Comparison of ENCODE assay signal across 24 mouse cellular contexts in the genomic region with DNA sequence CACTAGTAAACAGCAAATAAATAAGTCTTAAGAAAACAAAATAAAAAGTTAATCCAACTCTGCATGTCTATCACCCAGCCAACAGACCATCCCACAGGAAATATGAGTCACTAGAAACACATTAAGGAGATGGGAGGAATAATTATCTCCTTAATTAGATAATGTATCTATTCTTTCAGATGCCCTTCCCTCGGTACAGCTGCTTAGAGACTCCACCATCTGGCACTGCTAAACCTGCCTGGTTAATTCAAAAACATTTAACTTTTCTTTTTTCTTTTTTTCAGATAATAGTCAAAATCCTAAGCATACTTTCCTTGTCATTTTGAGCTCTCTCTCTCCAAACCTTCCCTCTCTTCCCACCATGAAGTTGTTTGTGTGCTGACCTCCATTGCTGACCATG. TPM values are rescaled to one million over a fixed set of nuclear protein-coding genes. Genes with fewer than 3 reads are reported as not detected.
DNase-seq lines count a peak whose midpoint lies in the region; TF ChIP-seq lines count a peak whose summit lies in the region.
"Had no signal": no experiment of that assay in that cellular context is flagged by ENCODE, and none has a peak within 500 bp of the region (broad histone marks: within the 10 kb centered on the region; RNA-seq: fewer than 3 reads in every experiment).

No protein-coding gene starts in this region.

- peaks cover 0 to 7% of the 10 kb centered on the region in 2 experiments; a peak in 2 of 4 replicates for H3K36me3 ChIP-seq in MEL (ENCODE audit: control insufficient read depth in 1 of 2, insufficient read depth in 2 of 2, low read length in 2 of 2)
- H3K36me3 ChIP-seq: embryonic facial prominence, embryonic 12.5 days; embryonic facial prominence, embryonic 15.5 days; heart, embryonic 12.5 days; heart, embryonic 15.5 days; hindbrain, embryonic 10.5 days; hindbrain, embryonic 13.5 days had no signal

- no peak overlapping the region for H3K9ac ChIP-seq in MEL (ENCODE audit: control insufficient read depth, low read depth, low read length, poor library complexity, severe bottlenecking)
- H3K9ac ChIP-seq: embryonic facial prominence, embryonic 12.5 days; embryonic facial prominence, embryonic 15.5 days; forebrain, postnatal 0 days; heart, embryonic 12.5 days; heart, embryonic 15.5 days; hindbrain, embryonic 13.5 days had no signal

- no peak overlapping the region for H3K4me3 ChIP-seq in MEL (ENCODE audit: control insufficient read depth in 1 of 2, insufficient read depth in 1 of 2, low read depth in 2 of 2, low read length in 2 of 2)
- no peak overlapping the region for H3K4me3 ChIP-seq in layer of hippocampus, adult 2 months
- H3K4me3 ChIP-seq: embryonic facial prominence, embryonic 12.5 days; embryonic facial prominence, embryonic 15.5 days; gastrocnemius, adult 2 months; heart, embryonic 12.5 days; heart, embryonic 15.5 days; hindbrain, embryonic 10.5 days; hindbrain, embryonic 13.5 days had no signal

- no peaks in the 10 kb centered on the region for H3K27me3 ChIP-seq in MEL (ENCODE audit: control insufficient read depth in 1 of 2, insufficient read depth in 2 of 2, low read length in 2 of 2)
- H3K27me3 ChIP-seq: embryonic facial prominence, embryonic 12.5 days; embryonic facial prominence, embryonic 15.5 days; heart, embryonic 12.5 days; heart, embryonic 15.5 days; hindbrain, embryonic 13.5 days had no signal

- TF ChIP-seq RAD21 in MEL (IDR thresholded peaks at IDR 0.05; ENCODE audit: low read depth, low read length) = no peak

- TF ChIP-seq POLR2A in MEL (IDR thresholded peaks at IDR 0.05; ENCODE audit: control insufficient read depth in 1 of 2, insufficient read depth in 1 of 2, low read depth in 1 of 2, low read length in 2 of 2, poor library complexity in 1 of 2) = no peak

- H3K4me1 ChIP-seq in MEL (ENCODE audit: control insufficient read depth in 1 of 2, insufficient read depth in 2 of 2, low read length in 2 of 2) = peaks cover 2 to 5% of the 10 kb centered on the region in 2 experiments; a peak in 3 of 4 replicates
- H3K4me1 ChIP-seq: embryonic facial prominence, embryonic 12.5 days; embryonic facial prominence, embryonic 15.5 days; heart, embryonic 12.5 days; heart, embryonic 15.5 days; hindbrain, embryonic 10.5 days; hindbrain, embryonic 13.5 days had no signal

- DNase-seq in layer of hippocampus, adult 11-12 months (ENCODE audit: low spot score) = peak; percentile 23
- DNase-seq in layer of hippocampus, postnatal 10 days (ENCODE audit: low spot score in 2 of 2) = no peak
- DNase-seq in MEL (ENCODE audit: low read depth, low spot score) = no peak
- peak; percentile 44 to 50 for DNase-seq in layer of hippocampus, adult 2 months (ENCODE audit: low spot score in 2 of 2)
- no peak for DNase-seq in adrenal gland, postnatal 36 days
- no peak for DNase-seq in adrenal gland, adult (ENCODE audit: inconsistent age in 2 of 2, low spot score in 1 of 2)
- DNase-seq: adrenal gland, adult 8-10 months; adrenal gland, postnatal 25 days; cerebellum, adult 11 months; cerebellum, adult 2 months; cerebellum, adult 9-11 months; cerebellum, postnatal 25 days; forebrain, postnatal 0 days; gastrocnemius, adult 2 months; gastrocnemius, postnatal 14 days; heart, adult 11 months; heart, postnatal 10 days; heart, postnatal 36 days had no signal

- H3K9me3 ChIP-seq in MEL (replicated peaks; ENCODE audit: insufficient read depth, low read length) = no peaks in the 10 kb centered on the region
- H3K9me3 ChIP-seq: embryonic facial prominence, embryonic 12.5 days; embryonic facial prominence, embryonic 15.5 days; heart, embryonic 15.5 days had no signal

- no peak overlapping the region for H3K27ac ChIP-seq in MEL (ENCODE audit: control insufficient read depth, low read depth, low read length)
- peak overlapping the region; percentile 65 for H3K27ac ChIP-seq in layer of hippocampus, adult 2 months
- H3K27ac ChIP-seq: embryonic facial prominence, embryonic 12.5 days; embryonic facial prominence, embryonic 15.5 days; gastrocnemius, adult 2 months; heart, embryonic 15.5 days; hindbrain, embryonic 10.5 days; hindbrain, embryonic 13.5 days had no signal

- no peaks in the 10 kb centered on the region for H3K79me2 ChIP-seq in MEL (ENCODE audit: control insufficient read depth, insufficient read depth, low read length, poor library complexity)

- TF ChIP-seq CTCF in MEL (IDR thresholded peaks at IDR 0.05 in 2 of 3, conservative IDR thresholded peaks at IDR 0.05 in 1 of 3; ENCODE audit: control insufficient read depth in 1 of 3, insufficient read depth in 1 of 3, low read depth in 2 of 3, low read length in 3 of 3, poor library complexity in 1 of 3, severe bottlenecking in 1 of 3) = no peak
- no peak for TF ChIP-seq CTCF in layer of hippocampus, adult 2 months (conservative IDR thresholded peaks at IDR 0.05)

- peak; percentile 33 to 37; a peak in 2 of 4 replicates for TF ChIP-seq EP300 in MEL (IDR thresholded peaks at IDR 0.05; ENCODE audit: low read depth in 1 of 2, low read length in 2 of 2)

TF ChIP-seq in MEL, 35 proteins besides CTCF, POLR2A, EP300 and RAD21:
- no peak for TF ChIP-seq ELF1 (IDR thresholded peaks at IDR 0.05; ENCODE audit: low read depth, low read length)
- 0 out of 2 replicates have a peak, but pooled peaks have one; percentile 27 for TF ChIP-seq TCF12 (IDR thresholded peaks at IDR 0.05; ENCODE audit: low read depth, low read length)

RNA-seq across cellular contexts. Expression of gene Tspan13, which starts 23.6 kb away (rescaled TPM):
- 100 to 1,000 TPM; 297 to 309 TPM for total RNA-seq in layer of hippocampus, postnatal 10 days (2021)
- total RNA-seq in MEL (2012; rRNA removed) = 23.0 and 23.7 TPM in 2 replicates
- polyA plus RNA-seq in MEL (2012; ENCODE audit: insufficient read depth in 1 of 2, insufficient read length in 2 of 2, low read depth in 1 of 2, low replicate concordance in 2 of 2, missing spikeins in 1 of 2) = 10 to 100 TPM in 1 of 2 experiments, not detected in 1; 37.5 TPM
- total RNA-seq in layer of hippocampus, adult 2 months (2021) = 100 to 1,000 TPM; 261 to 264 TPM
- total RNA-seq in adrenal gland, postnatal 36 days (2021) = 10 to 100 TPM in 1 of 2 experiments, 1 to 10 TPM in 1; 9.2 to 10.0 TPM

Comparison
In these comparisons a context has a peak if more than half of its experiments do, and no peak if none do; other contexts are left out.
1. DNase-seq: peak in layer of hippocampus, adult 11-12 months (single experiment) and layer of hippocampus, adult 2 months (2 of 2); none in layer of hippocampus, postnatal 10 days (0 of 2), MEL (single experiment), adrenal gland, postnatal 36 days (0 of 2) and adrenal gland, adult (0 of 2).
2. RNA of gene Tspan13, which starts 23.6 kb away (total RNA-seq): 297 to 309 TPM in layer of hippocampus, postnatal 10 days and 261 to 264 TPM in layer of hippocampus, adult 2 months; 23.0 to 23.7 TPM in MEL and 9.2 to 10.0 TPM in adrenal gland, postnatal 36 days; every median in the first group is over 10 times any median in the second.